Mouse (Mus musculus) testis, adult 2 months (tissue): ENCODE measurements at regions not wholly inside any gene's neighbourhood (a gene's known extent, or its start where the extent isn't known, plus 50 kb on each side); places are given as distances from the start of the nearest gene placed in this dataset.

Source experiments
- H3K27ac ChIP-seq: fragments of 200-500 bp; 2 replicates; pipeline ENCODE4 v1.5.1; 2012; ENCODE audit warnings: low read depth, low read length; ENCODE audit not compliant: control insufficient read depth, insufficient read depth
- H3K27me3 ChIP-seq: fragments of 200-500 bp; 2 replicates; pipeline ENCODE4 v1.6.1; 2012; ENCODE audit warnings: mild to moderate bottlenecking, low read length, moderate library complexity; ENCODE audit not compliant: control insufficient read depth, insufficient read depth
- H3K36me3 ChIP-seq: fragments of 200-500 bp; 2 replicates; pipeline ENCODE4 v1.6.1; 2012; ENCODE audit warnings: mild to moderate bottlenecking, low read length; ENCODE audit not compliant: control insufficient read depth, insufficient read depth
- H3K4me1 ChIP-seq: fragments of 200-500 bp; 2 replicates; pipeline ENCODE4 v1.6.1; 2012; ENCODE audit warnings: low read length; ENCODE audit not compliant: control insufficient read depth, insufficient read depth
- H3K4me3 ChIP-seq: fragments of 200-500 bp; 2 replicates; pipeline ENCODE4 v1.5.1; 2012; ENCODE audit warnings: low read depth, mild to moderate bottlenecking, low read length, moderate library complexity, mixed read lengths; ENCODE audit not compliant: control insufficient read depth
- CTCF ChIP-seq: fragments of 200-500 bp; IDR thresholded peaks from 2 replicates; pipeline ENCODE4 v1.5.1; 2012; ENCODE audit warnings: low read depth, mild to moderate bottlenecking, inconsistent platforms, low read length, moderate library complexity; ENCODE audit not compliant: control insufficient read depth, insufficient read depth, insufficient replicate concordance
- POLR2A ChIP-seq: fragments of 200-500 bp; IDR thresholded peaks from 2 replicates; pipeline ENCODE4 v1.6.1; 2012; ENCODE audit warnings: low read depth, mild to moderate bottlenecking, inconsistent platforms, low read length, moderate library complexity; ENCODE audit not compliant: control insufficient read depth

- no peak overlapping the region for H3K27ac ChIP-seq
- peaks cover 15% of the 10 kb centered on the region for H3K4me1 ChIP-seq
- H3K4me3 ChIP-seq = no peak overlapping the region
- TF ChIP-seq CTCF = no peak
- no peak for TF ChIP-seq POLR2A
- H3K27me3 ChIP-seq = no peaks in the 10 kb centered on the region
- H3K36me3 ChIP-seq = no peaks in the 10 kb centered on the region
Observed at GRCm38 (mm10) chr3:149087488-149087887, 97.1 kb upstream of the Adgrl2 start.

GRCm38 (mm10) chr3:149086704-149087103, 96.3 kb upstream of the Adgrl2 start:
- TF ChIP-seq CTCF = no peak
- no peak for TF ChIP-seq POLR2A
- H3K27me3 ChIP-seq = no peaks in the 10 kb centered on the region
- no peaks in the 10 kb centered on the region for H3K36me3 ChIP-seq
- no peak overlapping the region for H3K27ac ChIP-seq
- no peak overlapping the region for H3K4me3 ChIP-seq
- H3K4me1 ChIP-seq = peaks cover 15% of the 10 kb centered on the region

GRCm38 (mm10) chr3:149086086-149086485, 95.7 kb upstream of the Adgrl2 start:
- Histone ChIP-seq H3K36me3 (no peaks in the 10 kb centered on the region), H3K4me1 (peaks cover 15% of the 10 kb centered on the region), H3K4me3 (no peak overlapping the region), H3K27me3 (no peaks in the 10 kb centered on the region), H3K27ac (no peak overlapping the region; the same call in 1 of the 2 replicates)
- TF ChIP-seq CTCF (no peak), POLR2A (no peak)

- no peak overlapping the region for H3K4me3 ChIP-seq
- TF ChIP-seq POLR2A (no peak), CTCF (no peak)
- H3K4me1 ChIP-seq = peaks cover 15% of the 10 kb centered on the region
- no peaks in the 10 kb centered on the region for H3K36me3 ChIP-seq
- no peak overlapping the region for H3K27ac ChIP-seq
- H3K27me3 ChIP-seq = no peaks in the 10 kb centered on the region
Observed at GRCm38 (mm10) chr3:149084861-149085598, 94.7 kb upstream of the Adgrl2 start.

- no peak for TF ChIP-seq CTCF
- peaks cover 10% of the 10 kb centered on the region for H3K4me1 ChIP-seq
- H3K27me3 ChIP-seq = no peaks in the 10 kb centered on the region
- H3K4me3 ChIP-seq = no peak overlapping the region
- no peak overlapping the region for H3K27ac ChIP-seq
- no peaks in the 10 kb centered on the region for H3K36me3 ChIP-seq
Observed at GRCm38 (mm10) chr3:149083391-149083790, 93.0 kb upstream of the Adgrl2 start.

- TF ChIP-seq CTCF = no peak
- TF ChIP-seq POLR2A = no peak
- Histone ChIP-seq H3K4me3 (no peak overlapping the region), H3K4me1 (peaks cover 3% of the 10 kb centered on the region; the same call in 1 of the 2 replicates), H3K27me3 (no peaks in the 10 kb centered on the region), H3K27ac (no peak overlapping the region), H3K36me3 (no peaks in the 10 kb centered on the region)
Observed at GRCm38 (mm10) chr3:149078881-149079280, 88.5 kb upstream of the Adgrl2 start.

GRCm38 (mm10) chr3:149076928-149077551, 86.7 kb upstream of the Adgrl2 start:
- Histone ChIP-seq H3K27me3 (no peaks in the 10 kb centered on the region), H3K27ac (no peak overlapping the region), H3K36me3 (no peaks in the 10 kb centered on the region), H3K4me3 (peak overlapping the region; percentile 28), H3K4me1 (no peaks in the 10 kb centered on the region)
- TF ChIP-seq POLR2A = no peak
- no peak for TF ChIP-seq CTCF
